Mouse (Mus musculus): ENCODE measurements around the gene Kiss1r. TPM values are rescaled to one million over a fixed set of nuclear protein-coding genes. Genes with fewer than 3 reads are reported as not detected.
"Not testable (repeated sequence)": the region's sequence is repeated elsewhere in the genome, so short reads cannot be mapped to it uniquely, and the experiment has no call there.

The Kiss1r gene
- total RNA-seq, 2 experiments from 2014 or later = 5.3 to 10.3 TPM

DNA sequence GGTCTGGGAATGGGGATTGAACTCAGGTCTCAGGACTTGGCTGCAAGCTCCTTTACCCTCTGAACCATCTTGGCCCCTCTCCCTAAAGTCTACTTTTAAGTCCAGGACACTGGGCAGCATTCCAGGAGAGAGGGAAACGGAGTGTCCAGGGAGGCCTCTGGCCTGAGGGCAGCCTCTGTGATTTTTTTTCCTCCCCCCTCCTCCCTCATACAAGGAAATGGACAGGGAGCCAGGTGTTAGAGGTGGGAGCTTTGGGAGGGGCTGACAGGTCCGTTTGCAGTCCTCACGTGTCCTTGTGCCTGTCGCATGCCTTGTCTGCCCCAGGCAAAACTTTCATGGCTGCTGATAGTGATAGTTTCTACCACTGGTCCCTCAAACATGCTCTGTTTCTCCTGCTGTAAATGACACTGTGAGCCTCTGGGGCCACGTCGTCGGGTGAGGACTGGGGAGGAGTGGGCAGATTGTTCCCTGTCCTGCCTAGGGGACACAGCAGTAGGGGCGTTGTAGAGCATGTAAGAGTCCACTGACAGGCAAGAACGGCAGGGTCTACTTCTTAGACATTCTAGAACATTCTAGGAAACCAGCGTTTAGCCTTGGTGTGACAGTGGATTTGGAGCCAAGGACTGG is 19.6 kb downstream of the Kiss1r start:
- no peak for DNase-seq (ENCODE audit: low spot score in 2 of 2)

DNA sequence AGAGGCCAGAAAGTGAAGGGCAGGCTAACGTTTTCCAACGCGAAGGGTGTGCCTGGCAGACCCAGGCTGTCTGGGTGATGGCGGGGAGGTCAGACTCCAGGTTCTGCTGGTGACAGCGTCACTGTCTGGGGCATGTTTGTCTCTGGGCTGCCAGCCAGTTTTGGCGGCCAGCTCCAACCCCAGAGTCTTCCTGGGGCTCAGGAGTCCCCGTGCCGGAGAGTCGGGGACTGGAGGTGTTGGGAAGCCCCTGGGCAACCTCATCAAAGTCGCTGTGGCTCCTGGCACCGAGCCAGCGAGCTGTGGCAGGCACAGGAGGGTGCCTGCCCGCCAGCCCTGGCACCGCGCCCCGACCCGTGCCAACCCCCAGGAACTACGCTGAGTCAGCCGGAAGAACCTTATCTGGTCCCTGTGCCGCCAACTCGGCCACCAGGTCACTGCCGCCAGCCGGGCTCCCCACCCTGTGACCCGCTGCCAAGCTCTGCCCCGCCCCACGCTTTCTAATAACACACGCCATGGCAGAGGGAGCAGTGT is 20.2 kb downstream of the Kiss1r start:
- DNase-seq (ENCODE audit: low spot score in 2 of 2) = no peak

GRCm38 (mm10) chr10:79937775-79938526 is 21.2 kb downstream of the Kiss1r start:
- no peak for DNase-seq (ENCODE audit: low spot score in 2 of 2)

DNA sequence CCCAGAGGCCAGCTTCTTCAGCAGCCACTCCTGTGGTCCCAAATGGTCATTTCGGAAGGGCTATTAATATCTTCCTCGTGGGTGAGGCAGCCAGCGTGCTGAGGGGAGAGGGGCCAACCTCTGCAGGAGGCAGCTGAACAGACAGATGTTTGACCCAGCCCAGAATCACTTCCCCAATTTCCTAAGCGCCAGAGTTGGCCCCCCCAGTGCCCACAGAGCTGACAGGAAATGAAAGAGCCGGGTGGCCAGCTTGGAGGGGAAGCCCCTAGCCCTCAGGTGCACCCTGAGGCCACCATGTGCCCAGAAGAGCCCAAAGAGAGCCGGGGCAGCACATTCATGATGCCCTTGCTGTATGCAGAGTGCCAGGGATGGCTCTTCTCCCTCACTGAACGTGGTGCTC is 24.0 kb downstream of the Kiss1r start:
- DNase-seq (ENCODE audit: low spot score in 2 of 2) = no peak

GRCm38 (mm10) chr10:79942988-79943387 is 26.2 kb downstream of the Kiss1r start:
- no peak for DNase-seq (ENCODE audit: low spot score in 2 of 2)

DNA sequence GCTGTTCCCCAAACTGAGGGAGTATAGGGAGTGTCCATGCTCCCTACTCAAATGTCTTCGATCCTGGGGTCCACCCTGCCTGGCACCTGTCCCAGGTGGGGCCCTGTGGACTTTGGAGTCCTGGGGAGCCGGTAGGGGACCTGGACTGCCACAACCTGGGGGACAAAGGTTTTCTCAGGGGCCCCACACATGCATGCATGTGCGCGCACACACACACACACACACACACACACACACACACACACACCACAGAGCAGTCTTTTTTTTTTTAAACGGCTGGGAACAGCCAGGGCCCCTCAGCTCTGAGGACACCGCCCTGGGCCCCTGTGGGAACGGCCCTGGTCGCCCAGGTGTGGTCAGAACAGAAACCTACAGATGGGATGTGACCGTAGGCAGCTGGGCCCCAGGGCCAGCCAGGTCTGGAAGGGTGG is 26.7 kb downstream of the Kiss1r start:
- DNase-seq (ENCODE audit: low spot score in 2 of 2) = no peak

DNA sequence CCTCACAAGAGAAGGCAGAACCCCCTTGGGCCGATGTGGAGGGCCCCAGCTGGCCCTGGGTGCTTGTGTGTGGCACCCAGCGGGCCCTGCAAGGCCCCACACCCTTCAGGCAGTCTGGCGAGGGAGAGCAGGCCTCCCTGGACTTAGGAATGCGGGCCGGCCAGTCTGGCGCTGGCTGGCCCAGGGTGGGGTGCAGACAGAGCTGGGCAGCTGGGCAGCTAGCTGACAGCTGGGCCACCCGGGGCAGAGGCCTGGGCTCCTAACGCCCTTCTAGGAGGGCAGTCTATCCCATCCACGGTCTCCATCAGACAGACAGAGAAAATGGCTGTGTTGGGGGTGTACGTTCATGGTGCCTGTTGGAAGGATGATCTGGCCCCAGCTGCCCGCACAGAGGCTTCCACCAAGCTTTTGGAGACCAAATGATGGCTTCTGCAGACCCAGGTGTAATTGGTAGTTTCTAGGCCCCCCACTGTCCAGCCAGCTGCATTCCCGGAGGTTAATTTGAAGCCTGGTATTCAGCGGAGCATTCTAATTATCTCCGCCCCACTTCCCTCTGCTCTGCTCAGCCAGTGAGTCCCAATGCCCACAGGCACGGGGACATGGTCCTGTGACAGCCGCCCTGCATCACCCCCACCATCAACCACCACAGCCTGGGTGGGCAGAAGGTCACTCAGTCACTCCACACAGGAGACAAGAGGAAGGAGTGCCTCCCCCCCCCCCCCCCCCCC is 28.9 kb downstream of the Kiss1r start:
- no peak for DNase-seq (ENCODE audit: low spot score in 2 of 2)

DNA sequence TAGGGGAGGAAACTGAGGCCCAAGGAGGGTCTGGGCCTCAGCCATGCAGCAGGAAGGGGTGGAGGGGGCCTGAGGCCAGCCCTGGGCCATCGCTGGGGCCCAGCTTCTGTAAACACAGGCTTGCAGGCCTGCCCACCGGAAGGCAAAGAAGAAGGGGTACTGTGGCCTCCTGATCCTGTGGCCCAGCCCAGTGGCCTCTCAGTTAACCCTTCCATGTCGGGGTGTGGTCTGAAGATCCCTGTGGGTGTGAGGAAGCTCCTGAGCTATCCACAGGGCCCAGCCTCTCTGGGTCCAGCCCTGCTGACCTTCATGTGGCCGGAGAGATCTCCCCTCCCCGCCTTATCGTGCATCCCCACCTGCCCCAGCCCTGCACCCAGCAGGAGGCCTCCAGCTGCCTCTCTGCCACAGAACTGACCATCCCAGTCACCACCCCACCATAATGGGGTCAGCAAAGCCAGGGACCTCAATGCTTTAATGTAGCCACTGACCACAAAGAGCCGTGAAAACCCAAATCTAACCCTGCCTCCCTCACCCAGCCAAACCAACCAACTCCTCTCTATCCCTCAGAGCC is 30.1 kb downstream of the Kiss1r start:
- no peak for DNase-seq (ENCODE audit: low spot score in 2 of 2)

DNA sequence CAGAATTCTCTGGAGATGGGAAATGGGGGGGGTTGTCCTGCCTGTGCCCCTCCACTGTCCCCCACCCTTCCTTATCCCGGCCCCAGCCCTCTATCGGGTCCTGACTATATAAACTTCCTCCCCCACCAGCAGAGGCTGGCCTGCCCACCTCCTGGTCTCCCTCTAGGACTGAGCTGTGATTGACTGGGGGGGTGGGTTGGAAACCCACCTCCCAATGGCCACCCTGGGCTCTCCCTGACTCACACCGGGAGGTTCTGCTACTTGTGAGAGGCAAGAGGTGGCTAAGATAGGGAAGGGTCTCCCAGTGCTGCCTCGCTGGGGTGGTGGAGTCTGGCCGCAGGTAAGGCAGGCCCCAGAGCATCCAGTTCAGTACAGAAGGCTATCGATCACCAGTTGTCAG is 30.7 kb downstream of the Kiss1r start:
- no peak for DNase-seq (ENCODE audit: low spot score in 2 of 2)

- no peak for DNase-seq (ENCODE audit: low spot score in 2 of 2)
These were observed 33.1 kb downstream of the Kiss1r start for GRCm38 (mm10) chr10:79949873-79950272.

DNA sequence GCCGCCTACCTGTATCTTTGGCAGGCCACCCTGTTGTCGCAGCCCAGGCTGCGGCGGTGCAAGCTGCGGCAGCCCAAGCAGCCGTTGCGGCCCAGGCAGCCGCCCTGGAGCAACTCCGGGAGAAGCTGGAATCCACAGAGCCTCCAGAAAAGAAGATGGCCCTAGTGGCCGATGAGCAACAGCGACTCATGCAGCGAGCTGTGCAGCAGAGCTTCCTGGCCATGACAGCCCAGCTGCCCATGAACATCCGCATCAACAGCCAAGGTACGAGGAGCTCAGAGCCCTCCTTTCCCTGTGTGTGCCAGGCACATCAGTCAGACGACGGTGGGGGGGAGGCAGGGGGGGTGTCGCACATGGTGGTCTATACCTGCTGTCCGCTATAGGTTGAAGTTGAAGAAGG is 33.9 kb downstream of the Kiss1r start:
- no peak for DNase-seq (ENCODE audit: low spot score in 2 of 2)

DNA sequence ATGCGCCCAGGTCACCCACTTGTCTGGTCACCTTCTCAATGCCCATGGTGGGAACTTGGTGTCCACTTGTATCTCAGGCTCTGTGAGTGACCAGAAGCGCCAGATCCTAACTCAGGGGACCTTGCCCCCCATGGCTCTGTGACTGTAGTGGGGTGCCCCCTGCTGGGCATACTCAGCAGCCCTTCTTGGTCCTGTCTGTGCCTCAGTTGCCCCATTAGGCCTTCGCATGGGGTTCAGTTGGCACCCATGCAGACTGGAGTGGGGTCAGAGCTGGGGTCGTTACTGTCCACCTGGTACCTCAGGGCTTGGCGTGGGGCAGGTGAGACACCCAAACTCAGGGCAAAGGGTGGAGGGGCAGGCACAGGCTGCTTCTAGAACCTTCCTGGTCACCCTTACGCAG is 37.2 kb downstream of the Kiss1r start:
- DNase-seq (ENCODE audit: low spot score in 2 of 2) = no peak

- DNase-seq (ENCODE audit: low spot score in 2 of 2) = no peak
These were observed 38.9 kb downstream of the Kiss1r start for GRCm38 (mm10) chr10:79955691-79956090.

DNA sequence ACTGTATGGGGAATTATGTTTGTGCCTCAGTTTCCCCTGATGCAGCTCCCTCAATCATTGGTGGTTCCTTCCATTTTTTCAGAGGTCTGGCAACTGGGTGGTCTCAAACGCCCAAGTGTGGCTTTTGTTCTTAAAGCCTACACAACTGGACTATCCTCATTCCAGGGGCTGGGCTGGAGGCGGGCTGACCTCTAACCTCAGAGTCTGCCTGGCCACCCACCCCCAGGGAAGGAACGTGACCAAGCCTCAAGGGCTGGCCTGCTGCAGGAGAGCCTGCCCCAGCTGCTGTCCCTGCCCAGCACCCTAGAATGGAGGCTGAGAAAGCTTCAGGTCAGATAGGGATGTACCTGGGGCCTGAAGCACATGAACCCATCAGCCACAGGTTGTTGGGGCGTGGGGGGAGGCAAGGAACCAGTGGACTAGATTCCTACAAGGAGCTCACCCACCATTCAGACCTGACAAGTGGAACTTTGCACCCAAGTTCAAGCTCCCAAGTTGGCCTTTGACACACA is 39.9 kb downstream of the Kiss1r start:
- no peak for DNase-seq (ENCODE audit: low spot score in 2 of 2)

DNA sequence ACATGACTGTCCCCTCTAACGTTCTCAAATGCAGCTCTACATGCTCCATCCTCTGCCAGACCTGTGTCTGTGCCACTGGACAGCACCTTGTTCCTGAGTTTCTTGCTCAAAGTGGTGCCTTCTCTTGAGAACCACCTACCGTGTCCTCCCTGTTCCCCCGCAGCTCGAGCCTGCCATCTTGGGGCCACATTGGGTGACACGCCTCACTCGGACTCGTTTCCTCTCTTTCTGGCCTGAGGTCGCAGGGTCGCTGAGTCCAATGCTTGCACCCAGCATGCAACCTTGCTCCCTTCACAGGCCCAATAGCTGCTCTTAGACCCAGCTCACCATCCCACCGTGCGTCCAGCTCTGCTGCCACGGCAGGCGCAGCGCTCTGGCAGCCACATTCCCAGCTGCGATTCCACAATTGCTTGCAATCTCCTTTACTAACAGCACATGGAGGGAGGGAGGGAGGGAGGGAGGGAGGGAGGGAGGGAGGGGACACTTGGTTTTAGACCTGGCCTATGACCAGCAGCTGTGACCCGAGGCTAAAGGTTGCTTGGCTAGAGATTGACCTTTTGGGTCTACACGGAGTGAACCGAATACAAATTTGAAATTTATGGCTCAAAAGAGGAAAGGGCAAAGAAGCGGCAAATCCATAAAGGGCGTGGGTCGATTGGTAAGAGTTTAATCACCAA is 41.5 kb downstream of the Kiss1r start:
- peak; percentile 77 to 78 for DNase-seq (ENCODE audit: low spot score in 2 of 2)

- DNase-seq (ENCODE audit: low spot score in 2 of 2) = not testable (repeated sequence)
These were observed 42.6 kb downstream of the Kiss1r start for GRCm38 (mm10) chr10:79959412-79959811.

GRCm38 (mm10) chr10:79959847-79960601 is 43.3 kb downstream of the Kiss1r start, which contains the start of gene Wdr18:
Gene Wdr18, plus strand, starts transcription at chr10:79960152.
- DNase-seq (ENCODE audit: low spot score in 2 of 2) = peak; percentile 99

GRCm38 (mm10) chr10:79960671-79961294 is 44.0 kb downstream of the Kiss1r start:
- DNase-seq (ENCODE audit: low spot score in 2 of 2) = no peak

- no peak for DNase-seq (ENCODE audit: low spot score in 2 of 2)
These were observed 48.0 kb downstream of the Kiss1r start for GRCm38 (mm10) chr10:79964727-79965126.
